Mouse (Mus musculus) neural tube, embryonic 11.5 days (tissue): ENCODE measurements around the gene Foxn3. TPM values are rescaled to one million over a fixed set of nuclear protein-coding genes. Genes with fewer than 3 reads are reported as not detected.

ENCODE experiments used
- ATAC-seq: fragments of 200-750 bp; cut with Nextera tagmentation; 2 replicates; pipeline ENCODE4 v1.8.0; 2017; ENCODE audit warnings: moderate number of reproducible peaks, mild to moderate bottlenecking, moderate TSS enrichment, moderate library complexity; ENCODE audit not compliant: insufficient read depth, low FRiP score, low TSS enrichment
- DNase-seq: peaks from one replicate; pipeline ENCODE4 v3.0.0-alpha.2; 2015; ENCODE audit warnings: low spot score
- H3K27ac ChIP-seq: fragments of 300-500 bp; sonication (generic); 2 replicates; pipeline ENCODE4 v1.5.1; 2014; ENCODE audit warnings: low read depth, mild to moderate bottlenecking, low read length
- H3K27me3 ChIP-seq: fragments of 300-500 bp; sonication (generic); 2 replicates; pipeline ENCODE4 v1.6.1; 2014; ENCODE audit warnings: mild to moderate bottlenecking, low read length, mixed read lengths; ENCODE audit not compliant: control insufficient read depth, insufficient read depth
- H3K36me3 ChIP-seq: fragments of 300-500 bp; sonication (generic); 2 replicates; pipeline ENCODE4 v1.6.1; 2014; ENCODE audit warnings: mild to moderate bottlenecking, low read length, moderate library complexity, mixed read lengths; ENCODE audit not compliant: control insufficient read depth, insufficient read depth
- H3K4me1 ChIP-seq: fragments of 300-500 bp; sonication (generic); 2 replicates; pipeline ENCODE4 v1.6.1; 2014; ENCODE audit warnings: low read length, mixed read lengths; ENCODE audit not compliant: control insufficient read depth, insufficient read depth
- H3K4me2 ChIP-seq: fragments of 300-500 bp; sonication (generic); 2 replicates; pipeline ENCODE4 v1.6.1; 2014; ENCODE audit warnings: low read depth, mild to moderate bottlenecking, moderate library complexity
- H3K4me3 ChIP-seq: fragments of 300-500 bp; sonication (generic); 2 replicates; pipeline ENCODE4 v1.5.1; 2014; ENCODE audit warnings: low read depth, low read length
- H3K9ac ChIP-seq: fragments of 300-500 bp; sonication (generic); 2 replicates; pipeline ENCODE4 v1.6.1; 2014; ENCODE audit warnings: mild to moderate bottlenecking, low read length
- H3K9me3 ChIP-seq: fragments of 300-500 bp; sonication (generic); 2 replicates; pipeline ENCODE4 v1.6.1; 2016; ENCODE audit warnings: low read length; ENCODE audit not compliant: control insufficient read depth
- WGBS: fragments of 180-500 bp; shearing (Covaris S2); extraction: QIAGEN DNeasy Blood & Tissue Kit; methylation state at CpG from one replicate; pipeline ENCODE4 v1.1.7; 2014; 5-methylcytosine and 5-hydroxymethylcytosine counted together
- polyA plus RNA-seq: library from polyadenylated mRNA; unstranded; fragments of >200 nt; fragmentation: Nextera tagmentation; extraction: Ambion mirVana; gene quantifications from 2 replicates; pipeline ENCODE4 v1.2.1, GENCODE M21; 2014

The Foxn3 gene
- polyA plus RNA-seq, 1 experiment from 2014 or later = 85.8 TPM

DNA sequence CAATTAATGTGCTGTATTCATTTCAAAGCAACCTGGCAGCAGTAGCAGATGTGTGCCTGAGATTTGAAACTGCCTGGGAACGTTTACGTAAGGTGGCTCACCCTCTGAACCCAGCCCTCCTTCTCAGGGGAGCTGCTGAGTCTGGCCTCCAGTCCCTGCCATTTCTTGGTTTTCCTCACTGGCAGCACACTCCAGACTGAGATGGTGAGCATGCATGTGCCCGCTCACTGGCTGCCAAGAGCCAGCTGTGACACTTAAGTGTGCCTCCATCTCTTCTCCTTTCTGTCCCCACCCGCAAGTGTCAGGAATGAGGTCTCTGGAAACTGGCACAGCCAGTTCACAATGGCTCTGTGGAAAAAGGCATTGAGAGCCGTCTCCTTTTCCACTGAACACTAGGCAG lies 349.3 kb downstream of the Foxn3 start:
- Histone ChIP-seq H3K9ac (no peak overlapping the region), H3K4me2 (no peak overlapping the region), H3K36me3 (no peaks in the 10 kb centered on the region), H3K4me1 (peaks cover 12% of the 10 kb centered on the region), H3K27ac (no peak overlapping the region), H3K9me3 (no peaks in the 10 kb centered on the region), H3K4me3 (no peak overlapping the region), H3K27me3 (no peaks in the 10 kb centered on the region)
- no peak for ATAC-seq
- 87% methylated on average over 5 of the region's 5 CpGs for WGBS
- no peak for DNase-seq

DNA sequence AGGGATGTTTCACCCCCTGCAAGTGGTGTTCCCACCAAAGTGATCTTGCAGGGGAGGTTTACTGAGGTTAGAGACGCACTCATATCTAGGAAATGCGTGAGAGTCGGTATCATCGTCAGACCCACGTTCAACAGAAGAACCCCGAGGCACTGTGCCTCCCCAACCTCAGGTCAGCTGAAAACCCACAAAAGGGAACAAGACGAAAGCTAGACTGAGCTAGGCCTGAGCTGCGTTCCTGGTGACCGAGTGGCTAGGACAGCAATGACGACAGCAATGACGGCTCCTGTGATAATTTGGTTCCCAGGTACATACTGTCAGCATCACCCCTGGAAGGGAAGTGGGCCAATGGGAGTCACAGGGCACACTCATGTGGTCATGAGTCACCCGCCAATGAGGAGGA lies 350.2 kb downstream of the Foxn3 start:
- DNase-seq (no peak), ATAC-seq (no peak)
- no peak overlapping the region for H3K4me2 ChIP-seq
- H3K4me1 ChIP-seq = peaks cover 12% of the 10 kb centered on the region
- H3K9ac ChIP-seq = no peak overlapping the region
- no peak overlapping the region for H3K4me3 ChIP-seq
- H3K27ac ChIP-seq = no peak overlapping the region
- no peaks in the 10 kb centered on the region for H3K9me3 ChIP-seq
- H3K36me3 ChIP-seq = no peaks in the 10 kb centered on the region
- H3K27me3 ChIP-seq = no peaks in the 10 kb centered on the region
- 93% methylated on average over 12 of the region's 12 CpGs for WGBS

DNA sequence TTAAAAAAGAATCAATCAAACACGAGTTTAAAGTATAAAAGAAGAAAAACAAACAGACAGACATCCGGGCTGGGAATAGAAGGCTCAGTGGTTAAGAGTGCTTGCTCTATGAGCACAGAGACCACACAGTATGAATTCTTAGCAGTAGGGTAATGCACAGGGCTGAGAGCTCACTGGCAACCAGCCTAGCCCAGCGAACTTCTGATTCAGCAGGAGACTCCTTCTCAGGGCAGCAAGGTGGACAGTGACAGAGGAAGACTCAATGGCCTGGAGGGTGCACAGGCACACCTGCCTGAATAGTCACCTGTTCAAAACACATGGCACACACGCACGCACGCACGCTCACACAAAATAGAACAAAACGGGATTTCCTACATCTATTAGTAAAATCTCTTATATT lies 353.6 kb downstream of the Foxn3 start:
- Histone ChIP-seq H3K27me3 (no peaks in the 10 kb centered on the region), H3K9ac (no peak overlapping the region), H3K4me1 (no peaks in the 10 kb centered on the region), H3K9me3 (no peaks in the 10 kb centered on the region), H3K4me3 (no peak overlapping the region), H3K27ac (no peak overlapping the region), H3K4me2 (no peak overlapping the region), H3K36me3 (no peaks in the 10 kb centered on the region)
- ATAC-seq = no peak
- 92% methylated on average over 8 of the region's 8 CpGs for WGBS
- no peak for DNase-seq

DNA sequence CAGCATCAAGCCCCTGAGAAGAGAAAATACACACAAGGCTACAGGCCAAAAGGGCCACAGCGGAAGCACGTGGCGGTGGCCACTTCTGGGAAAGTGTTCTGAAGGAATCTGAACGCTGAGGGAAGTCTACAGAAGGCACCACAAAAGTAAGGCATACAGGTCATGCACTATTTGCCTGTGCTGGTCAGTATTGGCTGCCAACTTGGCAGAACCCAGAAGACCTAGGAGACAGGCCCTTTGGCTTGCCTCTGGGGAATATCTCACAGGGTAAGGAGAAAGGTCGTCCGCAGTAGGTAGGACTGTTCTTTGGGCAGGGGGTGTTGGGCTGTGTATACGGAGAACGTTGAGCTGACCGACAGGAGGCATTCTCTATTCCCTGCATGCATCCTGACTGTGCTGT lies 355.1 kb downstream of the Foxn3 start:
- no peaks in the 10 kb centered on the region for H3K9me3 ChIP-seq
- H3K36me3 ChIP-seq = no peaks in the 10 kb centered on the region
- WGBS = 84% methylated on average over 9 of the region's 9 CpGs
- H3K27ac ChIP-seq = no peak overlapping the region
- ATAC-seq (no peak), DNase-seq (no peak)
- no peak overlapping the region for H3K4me3 ChIP-seq
- no peak overlapping the region for H3K4me2 ChIP-seq
- no peak overlapping the region for H3K9ac ChIP-seq
- H3K27me3 ChIP-seq = no peaks in the 10 kb centered on the region
- H3K4me1 ChIP-seq = no peaks in the 10 kb centered on the region

DNA sequence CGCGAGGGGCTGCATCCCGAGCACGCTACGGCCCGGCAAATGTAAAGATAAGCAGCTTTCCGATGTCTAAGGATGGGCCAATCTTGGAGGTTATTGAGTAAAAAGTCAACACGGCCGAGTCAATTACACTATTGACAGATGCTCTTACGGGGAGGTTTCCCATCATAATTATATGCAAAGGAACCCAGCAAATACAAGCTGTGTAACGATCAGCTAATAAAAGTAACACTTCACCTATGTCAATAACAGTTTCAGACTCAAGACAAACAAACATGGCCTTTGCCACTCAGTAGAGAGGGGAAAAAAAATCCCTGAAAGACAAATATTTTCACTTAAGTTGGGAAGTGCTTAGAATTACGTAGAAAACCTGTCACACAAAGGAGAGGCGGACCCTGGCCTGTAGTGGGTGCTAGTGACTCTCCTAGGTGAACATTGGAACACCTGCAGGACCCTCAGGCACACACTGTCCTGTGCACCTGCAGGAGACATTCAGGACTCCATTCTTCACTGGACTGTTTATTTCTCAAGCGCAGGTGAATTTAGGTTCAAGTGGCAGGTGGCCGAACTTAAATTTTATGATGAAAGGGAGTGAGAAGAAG lies 356.3 kb downstream of the Foxn3 start:
- 86% methylated on average over 15 of the region's 15 CpGs for WGBS
- H3K27ac ChIP-seq = no peak overlapping the region
- H3K4me3 ChIP-seq = no peak overlapping the region
- H3K9ac ChIP-seq = no peak overlapping the region
- no peaks in the 10 kb centered on the region for H3K9me3 ChIP-seq
- no peak for DNase-seq
- H3K36me3 ChIP-seq = no peaks in the 10 kb centered on the region
- H3K4me2 ChIP-seq = no peak overlapping the region
- H3K27me3 ChIP-seq = no peaks in the 10 kb centered on the region
- ATAC-seq = no peak
- H3K4me1 ChIP-seq = no peaks in the 10 kb centered on the region

DNA sequence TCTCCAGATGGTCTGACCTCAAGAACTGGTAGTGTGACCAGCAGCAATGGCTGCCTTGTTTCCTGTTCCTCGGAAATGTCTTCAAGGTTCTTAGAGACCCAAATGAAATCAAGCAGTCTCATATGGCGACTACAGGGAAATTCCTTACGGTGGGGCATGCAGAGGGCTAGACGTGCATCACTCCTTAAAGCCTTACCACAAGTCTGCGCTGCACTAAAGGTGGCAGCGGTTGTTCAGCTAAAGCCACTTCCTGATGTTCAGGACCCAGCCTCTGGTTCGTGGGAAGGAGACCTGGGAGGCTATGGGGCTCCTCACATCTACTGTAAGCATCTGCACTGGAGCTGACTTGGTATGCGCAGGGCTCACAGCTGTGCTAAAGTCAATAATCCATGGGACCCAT lies 357.6 kb downstream of the Foxn3 start:
- H3K4me2 ChIP-seq = no peak overlapping the region
- no peak for ATAC-seq
- WGBS = 86% methylated on average over 8 of the region's 8 CpGs

DNA sequence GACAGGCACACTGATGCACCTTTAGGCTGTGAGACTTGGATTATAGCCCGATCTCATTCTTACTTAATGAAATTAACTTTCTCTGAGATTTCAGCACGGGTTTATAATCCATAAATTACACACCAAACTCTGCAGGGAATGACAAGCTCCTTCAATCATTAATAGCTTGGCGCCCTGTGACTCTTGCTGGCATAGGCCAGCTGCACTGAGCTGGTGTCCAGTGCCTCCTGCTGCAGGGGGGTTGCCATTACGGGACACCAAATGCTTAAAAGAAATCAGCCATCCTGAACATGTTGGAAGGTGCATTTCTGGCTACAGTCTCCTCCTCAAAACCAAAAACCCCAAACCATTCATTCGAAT lies 364.3 kb downstream of the Foxn3 start:
- H3K9me3 ChIP-seq = no peaks in the 10 kb centered on the region
- no peak overlapping the region for H3K4me3 ChIP-seq
- DNase-seq = no peak
- no peak overlapping the region for H3K27ac ChIP-seq
- no peaks in the 10 kb centered on the region for H3K36me3 ChIP-seq
- no peak overlapping the region for H3K9ac ChIP-seq
- no peaks in the 10 kb centered on the region for H3K27me3 ChIP-seq
- ATAC-seq = no peak
- no peak overlapping the region for H3K4me2 ChIP-seq
- H3K4me1 ChIP-seq = 0 out of 2 replicates have a peak, but pooled peaks cover 2% of the 10 kb centered on the region
- 84% methylated on average over 5 of the region's 5 CpGs for WGBS

More for the DNA sequence above, 357.6 kb downstream of the Foxn3 start:
- Histone ChIP-seq H3K9me3 (no peaks in the 10 kb centered on the region), H3K9ac (no peak overlapping the region), H3K4me1 (no peaks in the 10 kb centered on the region), H3K36me3 (no peaks in the 10 kb centered on the region), H3K4me3 (no peak overlapping the region), H3K27me3 (no peaks in the 10 kb centered on the region), H3K27ac (no peak overlapping the region)
- no peak for DNase-seq

DNA sequence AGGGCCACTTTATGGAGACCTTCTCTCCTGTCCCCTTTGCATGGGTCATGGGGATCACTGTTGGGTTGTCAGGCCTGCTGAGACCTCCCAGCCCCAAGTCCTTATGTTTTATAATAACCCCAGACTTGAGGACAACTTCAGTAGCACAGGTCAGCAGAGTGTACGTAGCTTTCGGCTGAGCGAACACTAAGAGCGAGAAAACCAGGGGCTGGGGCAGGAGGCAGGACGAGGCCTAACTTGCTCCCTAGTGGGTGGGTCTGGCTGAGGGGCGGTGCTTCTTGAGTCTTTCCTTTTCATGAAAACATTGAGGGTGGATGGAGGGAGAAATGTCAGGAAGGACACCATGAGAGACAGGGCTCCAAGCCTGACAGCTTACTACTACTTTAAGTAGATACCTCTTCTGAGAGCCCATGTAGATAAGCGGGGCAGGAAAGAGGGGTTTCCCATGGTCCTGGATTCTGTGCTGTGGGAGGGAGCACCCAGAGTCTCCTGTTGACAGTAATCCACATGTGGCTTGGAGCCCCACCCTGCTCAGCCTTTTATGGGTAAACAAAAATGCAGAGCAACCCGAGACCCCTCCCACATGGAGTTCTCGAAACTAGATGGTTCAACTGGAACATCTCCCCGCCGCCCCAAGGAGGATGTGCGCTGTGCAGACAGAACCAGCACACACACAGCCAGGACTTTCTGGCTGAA lies 364.8 kb downstream of the Foxn3 start:
- H3K4me1 ChIP-seq = 0 out of 2 replicates have a peak, but pooled peaks cover 2% of the 10 kb centered on the region
- no peaks in the 10 kb centered on the region for H3K27me3 ChIP-seq
- H3K4me2 ChIP-seq = no peak overlapping the region
- 83% methylated on average over 12 of the region's 12 CpGs for WGBS
- H3K27ac ChIP-seq = no peak overlapping the region
- no peak overlapping the region for H3K9ac ChIP-seq
- H3K4me3 ChIP-seq = no peak overlapping the region
- ATAC-seq (no peak), DNase-seq (no peak)
- no peaks in the 10 kb centered on the region for H3K9me3 ChIP-seq
- no peaks in the 10 kb centered on the region for H3K36me3 ChIP-seq

DNA sequence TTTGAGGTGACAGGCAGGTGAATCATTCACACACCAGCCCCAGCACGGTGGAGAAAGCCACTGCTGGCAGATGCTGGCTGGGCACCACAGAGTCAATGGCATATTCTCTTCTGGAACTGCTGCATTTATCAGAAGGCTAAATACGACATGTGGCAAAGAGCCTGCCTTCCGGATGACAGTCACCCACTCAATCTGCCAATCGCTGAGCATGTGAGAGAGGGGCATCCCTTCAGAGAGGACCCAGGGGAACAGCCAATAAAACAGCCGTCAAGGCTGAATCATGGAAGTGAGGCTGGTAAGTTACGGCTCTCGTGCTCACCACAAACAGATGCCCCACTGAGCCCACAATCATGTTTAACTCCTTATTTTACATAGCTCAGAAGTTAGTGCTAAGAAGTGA lies 366.4 kb downstream of the Foxn3 start:
- Histone ChIP-seq H3K4me3 (no peak overlapping the region), H3K36me3 (no peaks in the 10 kb centered on the region), H3K27ac (no peak overlapping the region), H3K9me3 (no peaks in the 10 kb centered on the region), H3K4me2 (no peak overlapping the region), H3K9ac (no peak overlapping the region), H3K4me1 (0 out of 2 replicates have a peak, but pooled peaks cover 2% of the 10 kb centered on the region), H3K27me3 (no peaks in the 10 kb centered on the region)
- ATAC-seq (no peak), DNase-seq (no peak)
- 67% methylated on average over 7 of the region's 7 CpGs for WGBS
